Mouse (Mus musculus) limb, embryonic 13.5 days (tissue): ENCODE measurements around the gene Mslnl. TPM values are rescaled to one million over a fixed set of nuclear protein-coding genes. Genes with fewer than 3 reads are reported as not detected.
"Not testable (repeated sequence)": the region's sequence is repeated elsewhere in the genome, so short reads cannot be mapped to it uniquely, and the experiment has no call there.

ENCODE experiments used
- ATAC-seq: fragments of 200-750 bp; cut with Nextera tagmentation; 2 replicates; pipeline ENCODE4 v1.8.0; 2017; ENCODE audit warnings: low read depth, moderate number of reproducible peaks, moderate TSS enrichment; ENCODE audit not compliant: low FRiP score
- H3K27ac ChIP-seq: fragments of 300-500 bp; sonication (generic); 2 replicates; pipeline ENCODE4 v1.5.1; 2015; ENCODE audit warnings: inconsistent platforms, mild to moderate bottlenecking, moderate library complexity
- H3K27me3 ChIP-seq: fragments of 300-500 bp; sonication (generic); 2 replicates; pipeline ENCODE4 v1.6.1; 2015; ENCODE audit warnings: mild to moderate bottlenecking, inconsistent platforms
- H3K36me3 ChIP-seq: fragments of 300-500 bp; sonication (generic); 2 replicates; pipeline ENCODE4 v1.6.1; 2015; ENCODE audit warnings: inconsistent platforms, mild to moderate bottlenecking, moderate library complexity
- H3K4me1 ChIP-seq: fragments of 300-500 bp; sonication (generic); 2 replicates; pipeline ENCODE4 v1.6.1; 2015; ENCODE audit warnings: inconsistent platforms
- H3K4me2 ChIP-seq: fragments of 300-500 bp; sonication (generic); replicated peaks from 2 replicates; pipeline ENCODE4 v1.6.1; 2015; ENCODE audit warnings: inconsistent platforms, mild to moderate bottlenecking, moderate library complexity
- H3K4me3 ChIP-seq: fragments of 300-500 bp; sonication (generic); 2 replicates; pipeline ENCODE4 v1.5.1; 2015; ENCODE audit warnings: moderate library complexity, mild to moderate bottlenecking, inconsistent platforms
- H3K9ac ChIP-seq: fragments of 300-500 bp; sonication (generic); 2 replicates; pipeline ENCODE4 v1.6.1; 2015; ENCODE audit warnings: mild to moderate bottlenecking, inconsistent platforms
- H3K9me3 ChIP-seq: fragments of 300-500 bp; sonication (generic); 2 replicates; pipeline ENCODE4 v1.6.1; 2016; ENCODE audit warnings: inconsistent platforms
- WGBS: fragments of 180-500 bp; shearing (Covaris S2); methylation state at CpG from one replicate; pipeline ENCODE4 v1.1.7; 2015; 5-methylcytosine and 5-hydroxymethylcytosine counted together
- polyA plus RNA-seq: library from polyadenylated mRNA; unstranded; fragments of >200 nt; fragmentation: Nextera tagmentation; extraction: Ambion mirVana; gene quantifications from 2 replicates; pipeline ENCODE4 v1.2.1, GENCODE M21; 2015

The Mslnl gene
- polyA plus RNA-seq, 1 experiment from 2014 or later, result not detected

GRCm38 (mm10) chr17:25721476-25721875 lies 14.4 kb upstream of the Mslnl start:
- no peak overlapping the region for H3K4me2 ChIP-seq
- H3K4me3 ChIP-seq, result no peak overlapping the region
- H3K27ac ChIP-seq, result no peak overlapping the region
- H3K9me3 ChIP-seq, result no peaks in the 10 kb centered on the region
- H3K36me3 ChIP-seq, result peaks cover 58% of the 10 kb centered on the region
- WGBS, result 89% methylated on average over 5 of the region's 5 CpGs
- H3K4me1 ChIP-seq, result peaks cover 21% of the 10 kb centered on the region
- H3K9ac ChIP-seq, result no peak overlapping the region
- peaks cover 26% of the 10 kb centered on the region for H3K27me3 ChIP-seq
- ATAC-seq, result no peak

GRCm38 (mm10) chr17:25723470-25723869 lies 12.4 kb upstream of the Mslnl start:
- no peak overlapping the region for H3K27ac ChIP-seq
- WGBS, result 93% methylated on average over 19 of the region's 19 CpGs
- 0 out of 2 replicates have a peak overlapping the region, but pooled peaks have one; percentile 4 for H3K9ac ChIP-seq
- no peak for ATAC-seq
- H3K36me3 ChIP-seq, result peaks cover 58% of the 10 kb centered on the region
- peaks cover 6% of the 10 kb centered on the region for H3K27me3 ChIP-seq
- no peaks in the 10 kb centered on the region for H3K9me3 ChIP-seq
- H3K4me1 ChIP-seq, result peaks cover 16% of the 10 kb centered on the region
- no peak overlapping the region for H3K4me3 ChIP-seq
- H3K4me2 ChIP-seq, result no peak overlapping the region

- H3K4me3 ChIP-seq, result no peak overlapping the region
- no peak overlapping the region for H3K4me2 ChIP-seq
- H3K36me3 ChIP-seq, result peaks cover 62% of the 10 kb centered on the region
- peaks cover 21% of the 10 kb centered on the region for H3K4me1 ChIP-seq
- H3K27me3 ChIP-seq, result peaks cover 2% of the 10 kb centered on the region; the same call in 1 of the 2 replicates
- WGBS, result 76% methylated on average over 7 of the region's 7 CpGs
- no peaks in the 10 kb centered on the region for H3K9me3 ChIP-seq
- H3K9ac ChIP-seq, result no peak overlapping the region
- no peak overlapping the region for H3K27ac ChIP-seq
- ATAC-seq, result no peak
Observed at GRCm38 (mm10) chr17:25723919-25724318, 11.9 kb upstream of the Mslnl start.

GRCm38 (mm10) chr17:25725264-25725663 lies 10.6 kb upstream of the Mslnl start:
- no peaks in the 10 kb centered on the region for H3K9me3 ChIP-seq
- no peak overlapping the region for H3K9ac ChIP-seq
- H3K27ac ChIP-seq, result no peak overlapping the region
- WGBS, result 86% methylated on average over 6 of the region's 6 CpGs
- H3K4me3 ChIP-seq, result no peak overlapping the region
- no peak overlapping the region for H3K4me2 ChIP-seq
- H3K4me1 ChIP-seq, result peaks cover 23% of the 10 kb centered on the region
- peaks cover 61% of the 10 kb centered on the region for H3K36me3 ChIP-seq
- ATAC-seq, result no peak
- no peaks in the 10 kb centered on the region for H3K27me3 ChIP-seq

GRCm38 (mm10) chr17:25727265-25728008 lies 8.4 kb upstream of the Mslnl start, which contains the start of the genes Chtf18 and Rpusd1:
Gene Chtf18, minus strand, starts transcription at chr17:25727419.
Gene Rpusd1, plus strand, starts transcription at chr17:25727670.
- under 1% methylated on average over 37 of the region's 37 CpGs for WGBS
- ATAC-seq, result peak; percentile 98
- H3K27me3 ChIP-seq, result no peaks in the 10 kb centered on the region
- H3K9me3 ChIP-seq, result no peaks in the 10 kb centered on the region
- H3K36me3 ChIP-seq, result peaks cover 54% of the 10 kb centered on the region
- no peak within 1 kb of the TSS for H3K27ac ChIP-seq
- peak within 1 kb of the TSS; percentile 92 for H3K4me2 ChIP-seq
- H3K9ac ChIP-seq, result peak within 1 kb of the TSS; percentile 87
- H3K4me1 ChIP-seq, result peaks cover 23% of the 10 kb centered on the region
- peak within 1 kb of the TSS; percentile 69 for H3K4me3 ChIP-seq

GRCm38 (mm10) chr17:25728009-25728270 lies 7.9 kb upstream of the Mslnl start:
- H3K4me1 ChIP-seq, result peaks cover 23% of the 10 kb centered on the region
- WGBS, result 27% methylated on average over 4 of the region's 4 CpGs
- peak overlapping the region; percentile 69 for H3K4me3 ChIP-seq
- ATAC-seq, result no peak
- H3K9ac ChIP-seq, result peak overlapping the region; percentile 87
- H3K4me2 ChIP-seq, result peak overlapping the region; percentile 92
- H3K27ac ChIP-seq, result no peak overlapping the region
- H3K27me3 ChIP-seq, result no peaks in the 10 kb centered on the region
- peaks cover 49% of the 10 kb centered on the region for H3K36me3 ChIP-seq
- H3K9me3 ChIP-seq, result no peaks in the 10 kb centered on the region

GRCm38 (mm10) chr17:25732082-25732481 lies 3.8 kb upstream of the Mslnl start:
- Histone ChIP-seq H3K4me3 (no peak overlapping the region), H3K27me3 (no peaks in the 10 kb centered on the region), H3K9me3 (no peaks in the 10 kb centered on the region), H3K9ac (no peak overlapping the region), H3K36me3 (peaks cover 27% of the 10 kb centered on the region), H3K4me2 (no peak overlapping the region), H3K4me1 (peaks cover 13% of the 10 kb centered on the region), H3K27ac (no peak overlapping the region)
- no peak for ATAC-seq
- 14% methylated on average over 2 of the region's 2 CpGs for WGBS

GRCm38 (mm10) chr17:25735246-25735645 lies 596 bp upstream of the Mslnl start:
- 0 out of 2 replicates have a peak overlapping the region, but pooled peaks have one; percentile 19 for H3K9ac ChIP-seq
- H3K36me3 ChIP-seq, result peaks cover 13% of the 10 kb centered on the region
- no peaks in the 10 kb centered on the region for H3K4me1 ChIP-seq
- no peak overlapping the region for H3K27ac ChIP-seq
- no peak overlapping the region for H3K4me3 ChIP-seq
- no peaks in the 10 kb centered on the region for H3K9me3 ChIP-seq
- H3K4me2 ChIP-seq, result no peak overlapping the region
- ATAC-seq, result no peak
- 82% methylated on average over 5 of the region's 5 CpGs for WGBS
- H3K27me3 ChIP-seq, result no peaks in the 10 kb centered on the region

- 76% methylated on average over 7 of the region's 7 CpGs for WGBS
- no peak overlapping the region for H3K4me2 ChIP-seq
- H3K9me3 ChIP-seq, result no peaks in the 10 kb centered on the region
- no peak for ATAC-seq
- no peaks in the 10 kb centered on the region for H3K36me3 ChIP-seq
- no peak overlapping the region for H3K9ac ChIP-seq
- no peaks in the 10 kb centered on the region for H3K4me1 ChIP-seq
- H3K4me3 ChIP-seq, result no peak overlapping the region
- no peak overlapping the region for H3K27ac ChIP-seq
- no peaks in the 10 kb centered on the region for H3K27me3 ChIP-seq
Observed at GRCm38 (mm10) chr17:25738861-25739260, 3.0 kb downstream of the Mslnl start.

- not testable (repeated sequence) for H3K4me3 ChIP-seq, H3K4me1 ChIP-seq, H3K27me3 ChIP-seq, H3K4me2 ChIP-seq, H3K36me3 ChIP-seq, ATAC-seq, H3K9me3 ChIP-seq, H3K9ac ChIP-seq, H3K27ac ChIP-seq
- 71% methylated on average over 12 of the region's 12 CpGs for WGBS
Observed at GRCm38 (mm10) chr17:25741471-25741870, 5.6 kb downstream of the Mslnl start.

GRCm38 (mm10) chr17:25743831-25744230 lies 8.0 kb downstream of the Mslnl start:
- Histone ChIP-seq H3K27me3 (no peaks in the 10 kb centered on the region), H3K36me3 (no peaks in the 10 kb centered on the region), H3K4me3 (no peak overlapping the region), H3K27ac (no peak overlapping the region), H3K9me3 (no peaks in the 10 kb centered on the region), H3K9ac (no peak overlapping the region), H3K4me1 (no peaks in the 10 kb centered on the region), H3K4me2 (no peak overlapping the region)
- 93% methylated on average over 9 of the region's 9 CpGs for WGBS
- ATAC-seq, result no peak

GRCm38 (mm10) chr17:25744311-25744710 lies 8.5 kb downstream of the Mslnl start:
- Histone ChIP-seq H3K4me2 (no peak overlapping the region), H3K4me1 (no peaks in the 10 kb centered on the region), H3K36me3 (no peaks in the 10 kb centered on the region), H3K4me3 (no peak overlapping the region), H3K27me3 (no peaks in the 10 kb centered on the region), H3K27ac (no peak overlapping the region), H3K9me3 (no peaks in the 10 kb centered on the region), H3K9ac (no peak overlapping the region)
- WGBS, result 77% methylated on average over 10 of the region's 10 CpGs
- no peak for ATAC-seq

GRCm38 (mm10) chr17:25748238-25748637 lies 12.4 kb downstream of the Mslnl start:
- H3K4me3 ChIP-seq, result no peak overlapping the region
- 94% methylated on average over 4 of the region's 4 CpGs for WGBS
- H3K9me3 ChIP-seq, result no peaks in the 10 kb centered on the region
- H3K4me2 ChIP-seq, result no peak overlapping the region
- peaks cover 6% of the 10 kb centered on the region; the same call in 1 of the 2 replicates for H3K4me1 ChIP-seq
- H3K27ac ChIP-seq, result no peak overlapping the region
- no peaks in the 10 kb centered on the region for H3K27me3 ChIP-seq
- ATAC-seq, result no peak
- H3K36me3 ChIP-seq, result no peaks in the 10 kb centered on the region
- no peak overlapping the region for H3K9ac ChIP-seq
